Mouse (Mus musculus): ENCODE measurements around the gene Adat1.

The Adat1 gene

GRCm38 (mm10) chr8:111967246-111967870, 24.7 kb downstream of the Adat1 start:
- DNase-seq (ENCODE audit: low spot score) = no peak

DNA sequence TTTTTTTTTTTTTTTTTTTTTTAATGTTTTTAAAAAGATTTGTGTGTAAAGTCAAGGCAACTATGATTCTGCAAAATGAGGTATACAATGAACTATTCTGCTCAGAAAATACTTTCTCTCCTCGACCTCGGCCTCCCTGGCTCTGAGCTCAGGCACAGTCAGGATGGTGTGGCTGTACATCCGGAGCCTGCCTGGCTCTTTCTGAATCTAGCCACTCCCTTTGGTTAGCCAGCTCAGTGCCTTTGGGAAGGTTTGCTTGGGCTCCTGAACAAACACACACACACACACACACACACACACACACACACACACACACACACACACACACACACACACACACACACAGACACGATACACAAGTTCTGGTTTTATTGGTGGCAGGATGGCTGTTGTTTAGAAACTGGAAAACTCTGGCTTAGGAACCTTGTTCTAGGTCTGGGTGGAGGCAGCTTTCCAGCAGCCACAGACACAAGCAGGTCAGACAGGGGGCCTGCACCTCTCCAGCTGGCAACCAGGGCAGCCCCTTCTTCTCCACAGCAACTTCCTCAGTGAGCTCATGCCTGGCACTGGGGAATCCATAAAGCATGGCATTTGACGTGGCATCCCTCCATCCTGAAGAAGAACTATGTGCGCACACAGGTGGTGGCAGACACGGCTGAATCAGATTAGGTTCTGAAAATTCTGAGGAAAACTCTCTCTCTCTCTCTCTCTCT, 27.1 kb downstream of the Adat1 start:
- DNase-seq (ENCODE audit: low spot score) = no peak

DNA sequence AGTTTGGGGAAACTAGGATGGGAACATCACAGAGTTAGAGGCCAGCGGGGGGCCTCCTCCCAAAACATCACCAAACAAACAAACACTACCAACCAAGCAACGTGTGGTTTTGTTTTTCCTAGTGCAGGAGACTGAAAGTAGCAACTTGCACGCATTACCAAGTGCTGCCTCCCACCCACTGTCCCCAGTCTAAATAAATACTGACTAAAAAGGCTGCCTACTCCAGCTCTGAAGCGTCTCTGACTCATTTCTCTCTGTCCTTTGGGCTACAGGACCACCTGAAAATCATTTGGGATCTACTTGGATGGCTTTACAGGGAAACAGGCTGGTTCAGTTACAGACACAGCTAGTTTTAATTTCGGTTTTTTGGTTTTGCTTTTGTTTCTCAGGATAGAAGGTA, 27.8 kb downstream of the Adat1 start:
- DNase-seq (ENCODE audit: low spot score) = no peak

GRCm38 (mm10) chr8:111963546-111963945, 28.6 kb downstream of the Adat1 start:
- no peak for DNase-seq (ENCODE audit: low spot score)

DNA sequence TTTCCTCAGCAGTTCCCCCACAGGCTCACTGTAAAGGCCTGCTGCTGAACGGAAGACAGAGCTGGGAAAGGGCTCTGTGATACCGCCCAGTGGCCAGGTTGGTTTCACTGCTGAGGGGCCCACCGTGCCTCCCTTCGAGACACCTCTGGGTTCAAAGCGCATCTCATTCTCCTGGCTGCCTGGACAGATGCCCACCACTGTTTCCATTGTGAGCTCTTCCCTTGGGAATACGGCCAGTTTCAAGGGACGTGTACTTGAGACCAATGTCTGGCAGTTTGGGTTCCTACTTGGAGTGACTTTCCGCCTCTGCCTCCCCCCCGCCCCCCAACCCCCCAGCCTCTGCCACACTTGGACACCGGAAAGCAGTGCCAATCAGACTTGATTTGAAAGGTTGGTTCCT, 29.0 kb downstream of the Adat1 start:
- no peak for DNase-seq (ENCODE audit: low spot score)

DNA sequence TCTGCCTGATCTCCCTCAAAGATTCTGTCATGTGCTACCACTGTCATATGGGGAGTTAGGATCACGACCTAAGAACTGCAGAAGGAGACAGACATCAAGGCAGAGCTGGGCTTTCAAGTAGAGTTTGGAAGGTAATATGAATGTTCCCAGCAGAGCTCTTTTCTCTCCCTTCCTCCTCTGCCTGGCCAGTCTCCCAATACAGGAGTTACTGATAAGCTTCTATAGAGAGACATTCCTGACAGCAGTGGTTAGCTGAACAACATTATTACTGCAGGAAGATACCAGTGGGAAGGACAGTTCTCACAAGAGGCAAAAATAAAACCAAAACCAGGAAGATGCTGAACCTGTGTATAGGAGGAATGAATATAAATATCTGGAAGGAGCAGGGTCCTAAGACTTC, 29.5 kb downstream of the Adat1 start:
- DNase-seq (ENCODE audit: low spot score) = no peak

DNA sequence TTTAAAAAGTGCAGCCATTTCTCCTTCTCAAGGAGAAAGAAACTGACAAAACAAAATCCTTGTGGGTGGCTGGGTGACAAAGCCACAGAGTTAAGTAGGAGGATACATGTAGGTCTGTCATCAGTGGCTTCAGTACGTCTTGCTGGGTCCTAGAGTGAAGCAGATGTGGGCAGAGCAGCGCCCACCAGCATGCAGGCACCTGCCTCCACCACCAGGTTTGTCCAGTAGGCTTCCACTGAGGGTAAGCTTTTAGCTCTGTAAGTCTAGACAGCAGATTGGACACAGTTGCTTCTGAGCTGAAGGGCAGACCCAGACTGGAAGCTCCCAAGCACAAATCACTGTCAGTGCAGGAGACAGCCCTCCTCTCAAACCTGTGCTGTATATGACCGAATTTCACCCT, 30.8 kb downstream of the Adat1 start:
- DNase-seq (ENCODE audit: low spot score) = no peak

DNA sequence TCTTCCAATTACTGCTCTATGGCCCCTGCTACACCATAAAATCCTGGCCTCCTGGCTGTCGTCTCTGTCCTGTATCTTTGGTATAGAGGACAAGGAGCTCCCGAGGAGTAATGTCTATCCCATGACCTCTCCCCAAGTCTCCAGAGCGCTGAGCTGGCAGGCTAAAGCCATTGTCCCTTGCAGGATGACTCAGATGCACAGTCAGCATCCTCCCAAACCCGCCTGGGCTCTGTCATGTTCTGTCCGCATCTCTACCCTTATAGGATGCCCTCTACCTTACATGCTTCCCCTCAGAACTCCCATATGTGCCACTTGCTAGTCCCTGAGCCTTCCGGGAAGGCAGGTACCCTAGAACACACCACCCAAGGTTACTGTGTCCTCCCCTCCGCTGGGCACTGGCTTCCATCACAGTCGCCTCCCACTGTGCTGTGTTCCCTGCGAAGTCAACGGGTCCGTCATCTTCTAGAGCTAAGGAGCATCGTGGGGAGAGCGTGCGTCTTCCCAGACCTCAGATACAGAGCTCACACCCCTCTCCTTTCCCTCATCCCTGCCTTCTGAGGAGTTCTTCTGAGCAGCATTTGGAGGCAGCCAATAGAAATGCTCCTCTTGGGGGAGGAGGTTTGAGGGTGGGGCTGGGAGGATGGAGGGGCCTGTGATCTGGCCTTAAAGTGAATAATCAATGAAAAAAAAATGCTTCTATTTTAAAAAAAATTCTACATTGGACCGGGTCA, 31.3 kb downstream of the Adat1 start:
- no peak for DNase-seq (ENCODE audit: low spot score)

GRCm38 (mm10) chr8:111957231-111957630, 34.9 kb downstream of the Adat1 start:
- no peak for DNase-seq (ENCODE audit: low spot score)

- DNase-seq (ENCODE audit: low spot score) = no peak
Measured at GRCm38 (mm10) chr8:111955879-111956278, 36.2 kb downstream of the Adat1 start.

GRCm38 (mm10) chr8:111954844-111955594, 37.1 kb downstream of the Adat1 start:
- DNase-seq (ENCODE audit: low spot score) = no peak

- DNase-seq (ENCODE audit: low spot score) = no peak
Measured at GRCm38 (mm10) chr8:111951936-111952335, 40.2 kb downstream of the Adat1 start.

- no peak for DNase-seq (ENCODE audit: low spot score)
Measured at GRCm38 (mm10) chr8:111951317-111951716, 40.8 kb downstream of the Adat1 start.

GRCm38 (mm10) chr8:111950846-111951245, 41.3 kb downstream of the Adat1 start:
- DNase-seq (ENCODE audit: low spot score) = no peak

GRCm38 (mm10) chr8:111947954-111948353, 44.1 kb downstream of the Adat1 start:
- DNase-seq (ENCODE audit: low spot score) = no peak

GRCm38 (mm10) chr8:111947144-111947543, 45.0 kb downstream of the Adat1 start:
- no peak for DNase-seq (ENCODE audit: low spot score)

- no peak for DNase-seq (ENCODE audit: low spot score)
Measured at GRCm38 (mm10) chr8:111943544-111943943, 48.6 kb downstream of the Adat1 start.

DNA sequence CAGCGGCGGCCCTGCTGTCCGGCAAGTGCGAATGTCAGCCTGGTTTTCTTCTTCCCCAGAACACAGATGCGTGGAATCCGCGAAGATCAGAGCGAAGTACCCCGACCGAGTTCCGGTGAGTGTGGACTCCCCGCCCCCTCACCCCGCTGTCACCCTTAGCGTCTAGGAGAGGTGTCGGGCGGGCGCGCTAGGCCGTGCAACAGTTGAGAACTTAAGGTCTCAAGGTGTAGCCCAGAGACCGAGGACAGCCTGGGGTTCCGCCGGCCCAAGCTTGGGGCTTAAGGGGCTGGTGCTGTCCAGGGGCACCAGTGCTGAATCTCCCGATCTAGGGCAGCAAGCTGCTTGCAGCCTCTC, 51.0 kb downstream of the Adat1 start:
- DNase-seq (ENCODE audit: low spot score) = peak; percentile 67

GRCm38 (mm10) chr8:111940171-111941100, 51.7 kb downstream of the Adat1 start, which contains the start of gene Gabarapl2:
Gene Gabarapl2 (plus strand): TSS chr8:111940703.
- peak; percentile 99 for DNase-seq (ENCODE audit: low spot score)

DNA sequence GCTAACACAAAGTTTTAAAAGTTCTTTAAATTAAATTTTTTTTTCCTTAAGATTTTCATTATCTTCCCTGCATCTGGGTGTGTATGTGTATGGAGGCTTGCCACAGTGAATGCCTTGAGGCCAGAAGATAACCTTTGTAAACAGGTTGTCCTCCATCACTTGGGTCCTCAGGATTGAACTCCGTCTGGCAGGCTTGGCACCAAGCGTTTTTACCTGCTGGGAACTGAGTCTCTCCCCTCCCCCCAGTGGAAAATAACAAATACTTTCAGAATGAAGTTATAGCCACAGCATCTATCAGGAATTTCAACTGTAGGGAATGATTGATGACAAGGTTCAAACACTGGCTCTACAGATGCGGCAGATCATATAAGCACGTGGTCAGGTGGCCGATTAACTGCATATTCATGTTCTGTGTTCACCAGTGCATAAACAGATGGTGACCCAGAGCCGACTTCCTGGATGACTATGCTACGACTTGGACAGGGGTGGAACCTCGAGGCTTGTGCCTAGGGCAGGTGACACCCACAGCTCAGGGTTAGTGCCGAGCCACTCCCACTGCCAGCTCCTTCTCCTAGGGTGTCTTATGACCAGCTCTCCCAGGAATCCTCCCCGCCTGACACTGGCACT, 52.5 kb downstream of the Adat1 start:
- peak; percentile 29 for DNase-seq (ENCODE audit: low spot score)
